Comparison of ENCODE assay signal across 28 mouse cellular contexts in genomic region chr17:25065189-25065588, GRCm38 (mm10). TPM values are rescaled to one million over a fixed set of nuclear protein-coding genes. Genes with fewer than 3 reads are reported as not detected.
DNase-seq lines count a peak whose midpoint lies in the region; ATAC-seq and TF ChIP-seq lines count a peak whose summit lies in the region.
"Had no signal": no experiment of that assay in that cellular context is flagged by ENCODE, and none has a peak within 500 bp of the region (broad histone marks: within the 10 kb centered on the region; RNA-seq: fewer than 3 reads in every experiment).

No protein-coding gene starts in this region.

- no peak for TF ChIP-seq EP300 in liver, postnatal 0 days (IDR thresholded peaks at IDR 0.05; ENCODE audit: low read depth)
- TF ChIP-seq EP300 in stomach, postnatal 0 days (optimal IDR thresholded peaks at IDR 0.05): no peak

- H3K9ac ChIP-seq in heart, embryonic 12.5 days: no peak overlapping the region
- H3K9ac ChIP-seq in liver, embryonic 12.5 days: no peak overlapping the region
- no peak overlapping the region for H3K9ac ChIP-seq in liver, postnatal 0 days (replicated peaks)
- H3K9ac ChIP-seq in stomach, postnatal 0 days (ENCODE audit: low read length): no peak overlapping the region
- H3K9ac ChIP-seq: embryonic facial prominence, embryonic 15.5 days; hindbrain, embryonic 14.5 days; liver, embryonic 14.5 days; stomach, embryonic 15.5 days had no signal

- ATAC-seq in heart, embryonic 12.5 days (ENCODE audit: insufficient number of reproducible peaks, low FRiP score): no peak
- ATAC-seq in liver, embryonic 12.5 days: no peak
- ATAC-seq in liver, postnatal 0 days: no peak
- no peak for ATAC-seq in stomach, postnatal 0 days (ENCODE audit: low FRiP score, low TSS enrichment)
- ATAC-seq: CD4-positive, CD25-positive, alpha-beta regulatory T cell, adult 4 months; forebrain, embryonic 14.5 days; inflammation-experienced regulatory T-cells, adult 6 months had no signal

- TF ChIP-seq CTCF in kidney, adult 2 months (conservative IDR thresholded peaks at IDR 0.05; ENCODE audit: insufficient read depth, insufficient read length, low read depth, low read length): no peak
- TF ChIP-seq CTCF in liver, postnatal 0 days (IDR thresholded peaks at IDR 0.05; ENCODE audit: low read depth): no peak
- no peak for TF ChIP-seq CTCF in stomach, postnatal 0 days (IDR thresholded peaks at IDR 0.05; ENCODE audit: low read depth)

- H3K27ac ChIP-seq in heart, embryonic 12.5 days (ENCODE audit: poor library complexity, severe bottlenecking): peak overlapping the region; percentile 34
- H3K27ac ChIP-seq in kidney, adult 2 months (ENCODE audit: insufficient read depth, low read depth, low read length): peak overlapping the region; percentile 34
- H3K27ac ChIP-seq in liver, embryonic 12.5 days: 0 out of 2 replicates have a peak overlapping the region, but pooled peaks have one; percentile 21
- no peak overlapping the region for H3K27ac ChIP-seq in liver, postnatal 0 days (ENCODE audit: low read depth)
- no peak overlapping the region for H3K27ac ChIP-seq in stomach, postnatal 0 days (replicated peaks)
- H3K27ac ChIP-seq: hindbrain, embryonic 14.5 days; liver, embryonic 14.5 days; midbrain, embryonic 10.5 days; stomach, embryonic 15.5 days had no signal

- TF ChIP-seq POLR2A in kidney, adult 2 months (IDR thresholded peaks at IDR 0.05; ENCODE audit: low read depth, low read length): no peak

- 81% methylated on average over 3 of the region's 3 CpGs for WGBS in heart, embryonic 12.5 days
- 33% methylated on average over 3 of the region's 3 CpGs for WGBS in kidney, adult 2 months
- 66% methylated on average over 3 of the region's 3 CpGs for WGBS in liver, embryonic 12.5 days (ENCODE audit: insufficient replicate concordance)
- 72% methylated on average over 3 of the region's 3 CpGs for WGBS in liver, postnatal 0 days (ENCODE audit: insufficient replicate concordance)
- WGBS in stomach, postnatal 0 days: 96% methylated on average over 3 of the region's 3 CpGs

- no peak overlapping the region for H3K4me3 ChIP-seq in heart, embryonic 12.5 days
- H3K4me3 ChIP-seq in kidney, adult 2 months (ENCODE audit: insufficient read depth, low read depth, low read length): no peak overlapping the region
- no peak overlapping the region for H3K4me3 ChIP-seq in liver, embryonic 12.5 days
- no peak overlapping the region for H3K4me3 ChIP-seq in liver, postnatal 0 days (ENCODE audit: low read depth, low read length)
- no peak overlapping the region for H3K4me3 ChIP-seq in stomach, postnatal 0 days (ENCODE audit: low read depth, low read length)
- H3K4me3 ChIP-seq: embryonic facial prominence, embryonic 15.5 days; midbrain, embryonic 10.5 days; stomach, embryonic 15.5 days had no signal

- no peaks in the 10 kb centered on the region for H3K9me3 ChIP-seq in heart, embryonic 12.5 days (replicated peaks)
- no peaks in the 10 kb centered on the region for H3K9me3 ChIP-seq in liver, embryonic 12.5 days (replicated peaks)
- no peaks in the 10 kb centered on the region for H3K9me3 ChIP-seq in liver, postnatal 0 days (ENCODE audit: low read length)
- H3K9me3 ChIP-seq in stomach, postnatal 0 days (ENCODE audit: control insufficient read depth, low read length): no peaks in the 10 kb centered on the region
- H3K9me3 ChIP-seq: embryonic facial prominence, embryonic 15.5 days; midbrain, embryonic 10.5 days; stomach, embryonic 15.5 days had no signal

- peaks cover 15% of the 10 kb centered on the region; the same call in 1 of the 2 replicates for H3K36me3 ChIP-seq in heart, embryonic 12.5 days
- no peaks in the 10 kb centered on the region for H3K36me3 ChIP-seq in kidney, adult 2 months (ENCODE audit: control insufficient read depth, insufficient read depth, low read length)
- peaks cover 13% of the 10 kb centered on the region; the same call in 1 of the 2 replicates for H3K36me3 ChIP-seq in liver, embryonic 12.5 days
- no peaks in the 10 kb centered on the region for H3K36me3 ChIP-seq in liver, postnatal 0 days (replicated peaks; ENCODE audit: insufficient read depth, low read length)
- peaks cover 15% of the 10 kb centered on the region; the same call in 1 of the 2 replicates for H3K36me3 ChIP-seq in stomach, postnatal 0 days (ENCODE audit: control insufficient read depth, insufficient read depth, low read length)

- peaks cover 52% of the 10 kb centered on the region for H3K4me1 ChIP-seq in heart, embryonic 12.5 days (replicated peaks)
- H3K4me1 ChIP-seq in kidney, adult 2 months (ENCODE audit: control insufficient read depth, insufficient read depth, low read length): peaks cover 5% of the 10 kb centered on the region; the same call in 1 of the 2 replicates
- H3K4me1 ChIP-seq in liver, embryonic 12.5 days: peaks cover 37% of the 10 kb centered on the region
- H3K4me1 ChIP-seq in liver, postnatal 0 days (ENCODE audit: insufficient read depth): peaks cover 30% of the 10 kb centered on the region
- no peaks in the 10 kb centered on the region for H3K4me1 ChIP-seq in stomach, postnatal 0 days (replicated peaks; ENCODE audit: control insufficient read depth, insufficient read depth)
- H3K4me1 ChIP-seq: embryonic facial prominence, embryonic 15.5 days; midbrain, embryonic 10.5 days; stomach, embryonic 15.5 days had no signal

- no peak for DNase-seq in heart, adult 8-10 months (ENCODE audit: low spot score)
- peak; percentile 72 for DNase-seq in kidney, adult 2 months
- DNase-seq in kidney, postnatal 4 days: no peak
- no peak for DNase-seq in liver, postnatal 0 days
- peak; percentile 44 to 45 for DNase-seq in kidney, postnatal 36 days
- DNase-seq in stomach, postnatal 0 days (ENCODE audit: low spot score): no peak
- DNase-seq: adrenal gland, postnatal 14 days; cerebellum, adult 9-11 months; gastrocnemius, postnatal 10 days; heart, postnatal 4 days; right cerebral cortex, postnatal 4 days; thymus, adult 18-20 months; thymus, postnatal 36 days had no signal

- H3K4me2 ChIP-seq in heart, embryonic 12.5 days: no peak overlapping the region
- H3K4me2 ChIP-seq in liver, embryonic 12.5 days: no peak overlapping the region
- H3K4me2 ChIP-seq in liver, postnatal 0 days (ENCODE audit: low read depth, low read length): no peak overlapping the region
- no peak overlapping the region for H3K4me2 ChIP-seq in stomach, postnatal 0 days (replicated peaks; ENCODE audit: low read depth)
- H3K4me2 ChIP-seq: embryonic facial prominence, embryonic 15.5 days; hindbrain, embryonic 14.5 days; stomach, embryonic 15.5 days had no signal

- H3K27me3 ChIP-seq in heart, embryonic 12.5 days (replicated peaks): no peaks in the 10 kb centered on the region
- H3K27me3 ChIP-seq in kidney, adult 2 months (replicated peaks; ENCODE audit: control insufficient read depth, insufficient read depth, low read length): no peaks in the 10 kb centered on the region
- H3K27me3 ChIP-seq in liver, embryonic 12.5 days (replicated peaks): no peaks in the 10 kb centered on the region
- H3K27me3 ChIP-seq in liver, postnatal 0 days (ENCODE audit: insufficient read depth, low read length): no peaks in the 10 kb centered on the region
- no peaks in the 10 kb centered on the region for H3K27me3 ChIP-seq in stomach, postnatal 0 days (ENCODE audit: control insufficient read depth, insufficient read depth, low read length)
- H3K27me3 ChIP-seq: embryonic facial prominence, embryonic 15.5 days; stomach, embryonic 15.5 days had no signal

RNA-seq across cellular contexts. Expression of gene Tmem204, which starts 18.2 kb away (rescaled TPM):
- polyA plus RNA-seq in heart, embryonic 12.5 days (2016; fragmentation: Nextera tagmentation; extraction: Ambion mirVana): 16.3 and 20.4 TPM in 2 replicates
- 10 to 100 TPM; 29.7 to 45.6 (median 39.3) TPM for total RNA-seq in heart, adult 8-10 months (2022)
- 93.4 and 100 TPM in 2 replicates for polyA plus RNA-seq in kidney, adult 2 months (2012; rRNA removed)
- 6.1 and 7.2 TPM in 2 replicates for polyA plus RNA-seq in liver, embryonic 12.5 days (2016; fragmentation: Nextera tagmentation; extraction: Ambion mirVana)
- polyA plus RNA-seq in liver, postnatal 0 days (2015; fragmentation: Nextera tagmentation; extraction: Ambion mirVana): 8.3 and 9.4 TPM in 2 replicates
- 16.8 and 19.0 TPM in 2 replicates for polyA plus RNA-seq in stomach, postnatal 0 days (2015; fragmentation: Nextera tagmentation; extraction: Ambion mirVana)
- total RNA-seq: common myeloid progenitor, adult 5-6 weeks; granulocyte monocyte progenitor cell, adult 5-6 weeks had no signal

RNA-seq across cellular contexts. Expression of gene Ift140, which starts 49.3 kb away (rescaled TPM):
- 14.4 and 14.8 TPM in 2 replicates for polyA plus RNA-seq in heart, embryonic 12.5 days (2016; fragmentation: Nextera tagmentation; extraction: Ambion mirVana)
- total RNA-seq in heart, adult 8-10 months (2022): 1 to 10 TPM; 3.5 to 6.3 (median 4.5) TPM
- polyA plus RNA-seq in kidney, adult 2 months (2012; rRNA removed): 10.1 and 10.6 TPM in 2 replicates
- 78.9 and 79.3 TPM in 2 replicates for polyA plus RNA-seq in liver, embryonic 12.5 days (2016; fragmentation: Nextera tagmentation; extraction: Ambion mirVana)
- polyA plus RNA-seq in liver, postnatal 0 days (2015; fragmentation: Nextera tagmentation; extraction: Ambion mirVana): 36.9 and 42.7 TPM in 2 replicates
- 4.1 and 4.2 TPM in 2 replicates for polyA plus RNA-seq in stomach, postnatal 0 days (2015; fragmentation: Nextera tagmentation; extraction: Ambion mirVana)

RNA-seq across cellular contexts. Expression of gene Cramp1l, which starts 49.6 kb away (rescaled TPM):
- 8.5 and 10.1 TPM in 2 replicates for polyA plus RNA-seq in heart, embryonic 12.5 days (2016; fragmentation: Nextera tagmentation; extraction: Ambion mirVana)
- total RNA-seq in heart, adult 8-10 months (2022): 10 to 100 TPM in 1 of 4 experiments, 1 to 10 TPM in 3; 9.4 to 11.3 (median 9.6) TPM
- polyA plus RNA-seq in kidney, adult 2 months (2012; rRNA removed): 11.9 and 13.3 TPM in 2 replicates
- 8.1 and 8.2 TPM in 2 replicates for polyA plus RNA-seq in liver, embryonic 12.5 days (2016; fragmentation: Nextera tagmentation; extraction: Ambion mirVana)
- 1.4 and 1.8 TPM in 2 replicates for polyA plus RNA-seq in liver, postnatal 0 days (2015; fragmentation: Nextera tagmentation; extraction: Ambion mirVana)
- polyA plus RNA-seq in stomach, postnatal 0 days (2015; fragmentation: Nextera tagmentation; extraction: Ambion mirVana): 2.2 and 2.8 TPM in 2 replicates

RNA-seq across cellular contexts. Expression of gene Telo2, which starts 50.6 kb away (rescaled TPM):
- 23.5 and 30.7 TPM in 2 replicates for polyA plus RNA-seq in heart, embryonic 12.5 days (2016; fragmentation: Nextera tagmentation; extraction: Ambion mirVana)
- 10 to 100 TPM; 10.8 to 15.7 (median 13.5) TPM for total RNA-seq in heart, adult 8-10 months (2022)
- polyA plus RNA-seq in kidney, adult 2 months (2012; rRNA removed): 11.6 and 13.3 TPM in 2 replicates
- polyA plus RNA-seq in liver, embryonic 12.5 days (2016; fragmentation: Nextera tagmentation; extraction: Ambion mirVana): 25.6 and 28.6 TPM in 2 replicates
- 5.3 and 5.7 TPM in 2 replicates for polyA plus RNA-seq in liver, postnatal 0 days (2015; fragmentation: Nextera tagmentation; extraction: Ambion mirVana)
- 12.2 and 13.7 TPM in 2 replicates for polyA plus RNA-seq in stomach, postnatal 0 days (2015; fragmentation: Nextera tagmentation; extraction: Ambion mirVana)

RNA-seq across cellular contexts. Expression of gene Ptx4, which starts 55.4 kb away (rescaled TPM):
- 0.27 TPM in 1 of 2 replicates, not detected in the other for polyA plus RNA-seq in heart, embryonic 12.5 days (2016; fragmentation: Nextera tagmentation; extraction: Ambion mirVana)
- total RNA-seq in heart, adult 8-10 months (2022): 1 to 10 TPM; 3.4 to 7.7 (median 4.5) TPM
- not detected in 2 replicates for polyA plus RNA-seq in kidney, adult 2 months (2012; rRNA removed)
- not detected in 2 replicates for polyA plus RNA-seq in liver, embryonic 12.5 days (2016; fragmentation: Nextera tagmentation; extraction: Ambion mirVana)
- polyA plus RNA-seq in liver, postnatal 0 days (2015; fragmentation: Nextera tagmentation; extraction: Ambion mirVana): not detected in 2 replicates
- polyA plus RNA-seq in stomach, postnatal 0 days (2015; fragmentation: Nextera tagmentation; extraction: Ambion mirVana): 0.30 and 0.33 TPM in 2 replicates
- total RNA-seq: adrenal gland, postnatal 14 days; common myeloid progenitor, adult 5-6 weeks; granulocyte monocyte progenitor cell, adult 5-6 weeks; midbrain, postnatal 0 days had no signal
- polyA plus RNA-seq: CD4-positive, CD25-positive, alpha-beta regulatory T cell, adult 4 months; hindbrain, embryonic 14.5 days; inflammation-experienced regulatory T-cells, adult 6 months; liver, embryonic 14.5 days; lung, embryonic 16.5 days; midbrain, embryonic 10.5 days; neural tube, embryonic 14.5 days had no signal

Comparison
In these comparisons a context has a peak if more than half of its experiments do, and no peak if none do; other contexts are left out.
1. H3K27ac ChIP-seq: peak in heart, embryonic 12.5 days (single experiment), kidney, adult 2 months (single experiment) and liver, embryonic 12.5 days (single experiment); none in liver, postnatal 0 days (single experiment) and stomach, postnatal 0 days (single experiment).
2. DNase-seq: peak in kidney, adult 2 months (single experiment) and kidney, postnatal 36 days (2 of 2); none in heart, adult 8-10 months (single experiment), kidney, postnatal 4 days (0 of 2), liver, postnatal 0 days (single experiment) and stomach, postnatal 0 days (single experiment).